Mouse (Mus musculus) brain, adult 2 months (tissue): Measurements from ENCODE around the gene Txlng.
"Not testable (repeated sequence)": the region's sequence is repeated elsewhere in the genome, so short reads cannot be mapped to it uniquely, and the experiment has no call there.

Experiments used
- DNase-seq: peaks from one replicate; pipeline ENCODE4 v3.0.0; 2011; ENCODE audit warnings: low read depth, low spot score

Gene Txlng

DNA sequence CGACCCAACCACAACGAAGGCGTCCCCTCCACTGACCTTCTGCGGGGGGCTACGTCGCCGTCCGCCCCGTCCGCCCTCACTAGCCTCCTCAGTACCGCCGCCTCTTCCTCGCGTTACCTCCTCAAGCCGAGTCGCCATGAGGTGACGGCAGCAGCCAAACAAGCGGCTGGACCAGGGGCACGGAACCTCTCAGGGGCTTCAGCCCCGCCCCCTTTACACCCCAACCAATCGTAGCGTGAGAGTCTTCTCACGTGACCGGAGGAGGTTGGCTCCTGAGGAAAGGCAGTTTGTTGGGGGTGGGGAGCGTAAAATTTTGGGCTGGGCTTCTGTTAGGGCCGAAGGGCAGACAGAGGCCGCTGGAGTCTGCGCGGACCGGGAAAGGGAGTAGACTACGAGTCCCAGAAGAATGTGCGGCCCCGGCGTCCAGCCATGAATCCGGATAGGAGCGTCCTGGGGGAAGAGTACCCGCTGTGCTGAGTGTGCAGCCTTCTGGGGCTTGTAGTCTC, at the start of gene Txlng:
TSS of gene Txlng (minus strand) at position 252 of the 506 bp plus-strand sequence.
- DNase-seq: peak; percentile 99

DNA sequence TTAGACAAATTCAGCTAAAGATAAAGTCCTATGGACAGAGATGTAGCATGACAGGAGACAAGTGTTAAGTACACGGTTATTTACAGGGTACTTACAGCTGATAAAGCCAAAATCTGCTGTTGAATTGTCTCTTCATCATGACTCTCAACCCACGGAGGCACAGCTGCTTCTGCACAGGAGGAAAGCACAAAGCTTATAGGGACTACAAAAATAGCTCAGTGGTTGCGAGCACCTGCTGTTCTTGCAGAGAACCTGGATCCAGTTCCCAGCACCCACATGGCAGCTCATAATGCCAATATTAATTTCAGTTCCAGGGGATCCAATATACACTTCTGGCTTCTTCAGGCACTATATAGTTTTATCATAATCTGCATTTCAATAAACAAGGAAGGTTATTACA, 49.0 kb upstream of the Txlng start:
- DNase-seq: peak; percentile 11

- DNase-seq: no peak
These were observed 44.5 kb upstream of the Txlng start for GRCm38 (mm10) chrX:162873761-162874160.

DNA sequence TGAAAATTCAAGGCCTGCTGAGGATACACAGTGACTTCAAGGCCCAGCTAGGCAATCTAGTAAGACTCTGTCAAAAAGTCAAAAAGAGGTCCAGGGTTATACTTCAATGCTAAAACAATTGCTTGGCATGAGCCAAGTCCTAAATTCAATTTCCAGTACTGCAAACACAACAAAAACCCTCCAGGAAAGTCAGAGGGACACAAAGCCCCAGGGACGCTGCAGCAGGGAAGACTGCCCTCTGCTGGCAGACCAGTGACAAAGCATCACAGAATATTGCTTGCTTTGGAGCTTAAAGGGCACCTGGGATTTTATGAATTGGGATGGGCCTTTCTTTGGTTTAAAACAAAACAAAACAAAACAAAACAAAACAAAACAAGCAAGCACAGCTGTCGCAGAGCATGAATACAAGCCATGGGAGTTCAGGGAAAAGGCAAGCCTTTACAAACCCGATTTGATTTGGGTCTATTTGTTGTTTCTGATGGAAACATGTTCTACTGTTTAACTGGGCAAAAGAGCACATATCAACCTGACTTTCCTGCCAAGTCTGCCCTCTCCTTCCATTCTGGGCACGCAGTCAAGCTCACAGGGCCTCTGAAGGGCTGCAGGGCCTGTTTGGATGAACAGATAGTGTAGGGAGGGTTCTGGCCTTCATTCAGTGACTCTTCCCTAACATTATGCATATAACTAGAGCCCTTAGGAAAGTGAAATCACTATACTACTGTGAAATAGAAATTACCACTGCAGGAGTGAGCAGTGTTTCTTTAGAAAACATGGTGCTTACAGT, 42.7 kb upstream of the Txlng start:
- DNase-seq: peak; percentile 36

GRCm38 (mm10) chrX:162868294-162868965, 39.2 kb upstream of the Txlng start:
- DNase-seq: no peak

DNA sequence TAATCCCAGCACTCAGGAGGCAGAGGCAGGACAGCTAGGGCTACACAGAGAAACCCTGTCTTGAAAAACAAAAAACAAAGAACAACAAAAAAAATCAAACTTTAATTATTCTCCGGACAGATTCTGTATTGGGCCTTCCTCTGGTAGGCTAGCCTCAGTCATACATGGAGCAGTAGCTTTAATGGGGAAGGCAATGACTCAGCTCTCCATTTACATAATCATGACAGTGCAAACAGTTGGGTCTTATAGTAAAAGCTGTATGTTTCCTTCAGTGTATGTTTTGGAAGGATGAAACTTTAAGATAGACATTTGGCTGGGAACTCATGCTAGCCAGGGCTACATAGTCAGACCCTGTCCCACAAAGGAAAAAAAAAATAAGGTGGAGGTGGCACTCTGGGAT, 19.4 kb upstream of the Txlng start:
- peak; percentile 12 for DNase-seq

DNA sequence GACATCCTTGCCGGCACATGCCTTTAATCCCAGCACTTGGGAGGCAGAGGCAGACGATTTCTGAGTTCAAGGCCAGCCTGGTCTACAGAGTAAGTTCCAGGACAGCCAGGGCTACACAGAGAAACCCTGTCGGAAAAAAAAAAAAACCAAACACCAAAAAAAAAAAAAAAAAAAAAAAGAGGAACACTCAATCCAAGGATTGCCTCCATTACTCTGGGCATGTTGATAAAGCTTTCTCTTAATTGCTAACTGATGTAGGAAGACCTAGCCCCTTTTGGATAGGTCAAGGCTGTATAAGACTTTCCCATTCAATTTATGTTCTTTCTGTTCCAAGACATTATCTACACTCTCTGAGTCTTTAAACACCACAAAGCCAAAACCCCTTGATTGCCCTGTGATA, 16.3 kb upstream of the Txlng start:
- no peak for DNase-seq

GRCm38 (mm10) chrX:162844447-162845100, 15.3 kb upstream of the Txlng start:
- DNase-seq: no peak

DNA sequence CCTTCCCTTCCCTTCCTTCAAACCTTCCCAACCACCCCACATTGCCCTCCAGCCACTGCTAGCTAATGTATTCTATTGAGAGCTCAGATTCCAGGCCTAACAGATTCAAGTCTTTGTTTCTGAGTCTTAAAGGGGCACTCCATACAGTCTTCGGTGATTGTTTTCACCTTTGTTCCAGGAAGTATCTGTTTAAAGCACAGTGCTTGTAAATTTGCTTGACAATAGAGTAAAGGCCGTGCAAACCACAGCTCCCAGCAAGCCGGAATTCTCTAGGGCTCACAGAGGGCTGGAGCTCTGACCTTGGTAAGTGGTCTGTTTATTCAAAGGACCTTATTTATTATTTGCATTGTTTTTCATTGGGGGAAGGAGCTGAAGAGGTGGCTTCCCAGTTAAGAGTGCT, 2.8 kb upstream of the Txlng start:
- DNase-seq: no peak

DNA sequence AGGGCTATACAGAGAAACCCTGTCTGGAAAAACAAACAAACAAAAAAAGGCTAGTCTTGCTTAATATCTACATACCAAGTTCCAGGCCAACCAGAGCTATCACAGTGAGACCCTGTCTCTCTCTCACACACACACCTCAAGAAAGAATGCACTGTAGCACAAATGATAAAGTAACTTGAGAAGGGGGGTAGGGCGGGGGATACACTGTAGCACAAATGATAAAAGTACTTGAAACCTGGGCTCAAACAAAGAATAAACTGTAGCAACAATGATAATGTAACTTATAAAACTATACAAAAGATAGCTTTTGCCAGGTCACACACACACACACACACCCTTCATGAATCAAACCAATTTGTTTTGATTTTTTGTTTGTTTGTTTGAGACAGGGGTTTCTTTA, 2.3 kb upstream of the Txlng start:
- no peak for DNase-seq

- no peak for DNase-seq
These were observed 1.8 kb upstream of the Txlng start for GRCm38 (mm10) chrX:162831036-162831435.

- DNase-seq: not testable (repeated sequence)
These were observed 1.1 kb upstream of the Txlng start for GRCm38 (mm10) chrX:162830313-162830712.

GRCm38 (mm10) chrX:162829741-162830140, 487 bp upstream of the Txlng start:
- no peak for DNase-seq

GRCm38 (mm10) chrX:162828783-162829182, 471 bp downstream of the Txlng start:
- peak; percentile 1 for DNase-seq

DNA sequence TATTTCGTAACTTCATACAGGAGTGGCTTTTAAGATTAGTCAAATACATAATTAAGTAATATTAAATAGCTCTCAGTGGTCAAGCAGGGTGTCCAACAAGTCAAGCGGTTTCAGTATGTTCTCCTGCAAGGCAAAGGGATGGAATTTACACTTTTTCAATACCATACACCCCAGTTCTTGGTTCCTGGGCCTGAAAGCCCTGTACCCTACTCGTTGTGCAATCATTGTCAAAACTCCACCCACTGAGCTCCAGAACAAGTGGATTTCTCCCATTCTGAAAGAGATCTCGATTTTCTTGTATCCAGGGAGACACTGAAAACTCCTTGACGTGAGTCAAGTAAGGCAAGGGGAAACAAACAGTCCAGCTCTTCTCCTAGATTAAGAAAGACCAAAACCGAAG, 1.2 kb downstream of the Txlng start:
- peak; percentile 20 for DNase-seq

DNA sequence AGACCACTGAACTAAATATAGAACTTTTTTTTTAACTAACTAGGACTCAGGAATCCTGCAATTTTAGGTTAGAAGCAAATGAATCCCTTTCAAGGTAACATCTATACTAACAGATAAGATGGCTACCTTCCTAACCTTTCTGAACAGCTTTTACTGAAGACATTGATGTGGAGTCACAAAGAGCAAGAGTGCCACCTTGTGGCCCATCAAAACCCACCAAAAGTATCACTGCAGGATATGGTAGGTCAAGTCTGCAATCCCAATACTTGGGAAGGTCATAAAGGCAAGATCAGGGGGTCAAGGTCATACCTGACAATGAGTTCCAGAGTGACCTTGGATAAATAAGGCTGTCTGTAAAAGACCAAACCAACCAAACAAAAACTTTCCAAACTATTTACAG, 28.9 kb downstream of the Txlng start:
- peak; percentile 61 for DNase-seq

DNA sequence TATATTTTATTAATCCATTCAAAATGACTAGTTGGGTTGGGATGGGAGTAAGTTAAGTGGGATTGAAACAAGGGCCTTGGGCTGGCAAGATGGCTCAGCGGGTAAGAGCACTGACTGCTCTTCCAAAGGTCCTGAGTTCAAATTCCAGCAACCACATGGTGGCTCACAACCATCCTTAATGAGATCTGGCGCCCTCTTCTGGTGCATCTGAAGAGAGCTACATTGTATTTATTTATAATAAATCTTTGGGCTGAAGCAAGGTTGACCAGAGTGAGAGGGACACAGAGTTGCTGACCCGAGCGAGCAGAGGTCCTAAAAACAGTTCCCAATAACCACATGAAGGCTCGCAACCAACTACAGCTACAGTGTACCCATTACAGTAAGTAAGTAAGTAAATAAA, 37.9 kb downstream of the Txlng start:
- DNase-seq: not testable (repeated sequence)

- no peak for DNase-seq
These were observed 40.9 kb downstream of the Txlng start for GRCm38 (mm10) chrX:162788372-162788771.

DNA sequence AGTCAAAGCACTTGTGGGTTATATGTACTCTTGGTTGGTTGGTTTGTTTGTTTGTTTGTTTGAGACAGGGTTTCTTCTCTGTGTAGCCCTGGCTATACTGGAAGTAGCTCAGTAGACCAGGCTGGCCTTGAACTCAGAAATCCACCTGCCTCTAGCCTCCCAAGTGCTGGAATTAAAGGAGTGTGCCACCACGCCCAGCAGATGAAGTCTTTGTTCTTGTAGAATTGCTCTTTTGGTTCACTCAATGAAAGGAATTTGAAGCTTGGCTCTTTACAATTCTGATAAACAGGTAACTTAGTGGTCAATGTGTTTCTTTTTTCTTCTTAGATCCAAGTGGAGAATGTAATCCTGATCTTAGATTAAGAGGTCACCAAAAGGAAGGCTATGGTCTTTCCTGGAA, 58.5 kb downstream of the Txlng start:
- no peak for DNase-seq

GRCm38 (mm10) chrX:162761716-162762395, 67.4 kb downstream of the Txlng start:
- DNase-seq: peak; percentile 39

DNA sequence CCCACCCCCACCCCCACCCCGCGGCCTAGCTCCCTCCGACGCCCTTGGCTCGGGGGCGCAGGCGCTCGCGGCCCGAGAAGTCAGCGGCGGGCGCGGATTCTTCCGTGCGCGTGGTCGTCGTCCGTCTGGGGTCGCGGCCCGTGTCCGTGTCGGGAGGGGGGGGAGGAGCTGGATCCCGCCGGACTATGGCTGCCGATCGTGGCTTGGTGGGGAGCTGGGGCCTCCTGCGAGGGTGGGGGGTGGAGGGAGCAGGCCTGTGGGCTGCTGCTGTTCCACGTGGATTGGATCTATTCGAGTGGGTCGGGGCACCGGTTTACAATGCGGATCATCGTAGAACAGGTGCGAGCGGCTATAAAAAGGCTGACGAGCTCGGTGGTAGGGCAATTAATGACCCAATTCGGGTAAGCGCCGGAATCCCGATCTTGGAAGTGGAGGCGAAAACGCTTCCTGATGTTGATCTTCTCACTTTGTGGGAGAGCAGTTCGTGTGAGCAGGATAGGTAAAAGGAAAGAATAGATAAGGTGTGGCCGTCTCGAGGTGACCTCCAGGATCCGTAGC, 68.2 kb downstream of the Txlng start:
- peak; percentile 12 for DNase-seq
